Mouse (Mus musculus) MEL (cell line): ENCODE results near the gene Slc22a21. TPM values are rescaled to one million over a fixed set of nuclear protein-coding genes. Genes with fewer than 3 reads are reported as not detected.
A peak's percentile ranks its signal among the peaks of the same experiment; 100 is the strongest.

Experiments
- DNase-seq: peaks from one replicate; pipeline ENCODE4 v3.0.0; 2011; ENCODE audit warnings: low read depth, low spot score
- H3K27ac ChIP-seq: 2 replicates; pipeline ENCODE4 v1.5.1; 2012; ENCODE audit warnings: low read depth, mild to moderate bottlenecking, control low read depth, low read length, moderate library complexity; ENCODE audit not compliant: control insufficient read depth
- H3K27me3 ChIP-seq, 2 experiments: fragments of 150-350 bp in 1 of 2; sonication (generic) in 1 of 2; 2 replicates each; pipeline ENCODE4 v1.6.1; 2012; ENCODE audit warnings: low read length in 2 of 2, mild to moderate bottlenecking in 2 of 2, improper control_type of control experiment in 1 of 2, moderate library complexity in 1 of 2; ENCODE audit not compliant: insufficient read depth in 2 of 2, control insufficient read depth in 1 of 2
- H3K36me3 ChIP-seq, 2 experiments: 2 replicates each; pipeline ENCODE4 v1.6.1; 2012 to 2014; ENCODE audit warnings: low read length in 2 of 2, improper control_type of control experiment in 1 of 2, inconsistent platforms in 1 of 2, mild to moderate bottlenecking in 1 of 2; ENCODE audit not compliant: insufficient read depth in 2 of 2, control insufficient read depth in 1 of 2
- H3K4me1 ChIP-seq, 2 experiments: fragments of 150-350 bp in 1 of 2; sonication (generic) in 1 of 2; 2 replicates each; pipeline ENCODE4 v1.6.1; 2012; ENCODE audit warnings: low read length in 2 of 2, improper control_type of control experiment in 1 of 2, mild to moderate bottlenecking in 1 of 2; ENCODE audit not compliant: insufficient read depth in 2 of 2, control insufficient read depth in 1 of 2
- H3K4me3 ChIP-seq, 2 experiments: fragments of 150-350 bp in 1 of 2; sonication (generic) in 1 of 2; 2 replicates each; pipeline ENCODE4 v1.5.1; 2012; ENCODE audit warnings: low read depth in 2 of 2, low read length in 2 of 2, mild to moderate bottlenecking in 2 of 2, moderate library complexity in 2 of 2, control low read depth in 1 of 2, improper control_type of control experiment in 1 of 2; ENCODE audit not compliant: control insufficient read depth in 1 of 2, insufficient read depth in 1 of 2
- H3K79me2 ChIP-seq: 2 replicates; pipeline ENCODE4 v1.6.1; 2012; ENCODE audit warnings: mild to moderate bottlenecking, low read length, moderate library complexity; ENCODE audit not compliant: control insufficient read depth, poor library complexity, insufficient read depth
- H3K9ac ChIP-seq: 2 replicates; pipeline ENCODE4 v1.6.1; 2012; ENCODE audit warnings: low read depth, mild to moderate bottlenecking, control low read depth, low read length, moderate library complexity; ENCODE audit not compliant: control insufficient read depth, poor library complexity, severe bottlenecking
- H3K9me3 ChIP-seq: fragments of 150-350 bp; sonication (generic); replicated peaks from 2 replicates; pipeline ENCODE4 v1.6.1; 2012; ENCODE audit warnings: mild to moderate bottlenecking, low read length, improper control_type of control experiment, moderate library complexity; ENCODE audit not compliant: insufficient read depth
- BHLHE40 ChIP-seq: IDR thresholded peaks from 2 replicates; pipeline ENCODE4 v1.6.1; 2012; ENCODE audit warnings: low read depth, mild to moderate bottlenecking, inconsistent platforms, low read length, improper control_type of control experiment, borderline replicate concordance
- CHD1 ChIP-seq: IDR thresholded peaks from 2 replicates; pipeline ENCODE4 v1.6.1; 2012; ENCODE audit warnings: low read depth, mild to moderate bottlenecking, inconsistent platforms, low read length, improper control_type of control experiment
- CTCF ChIP-seq, 3 experiments: IDR thresholded peaks in 2 of 3; conservative IDR thresholded peaks in 1 of 3; 2 replicates each; pipeline ENCODE4 v1.5.1; 2011 to 2012; ENCODE audit warnings: low read length in 3 of 3, low read depth in 2 of 3, mild to moderate bottlenecking in 2 of 3, improper control_type of control experiment in 1 of 3, inconsistent platforms in 1 of 3, mixed read lengths in 1 of 3, moderate library complexity in 1 of 3; ENCODE audit not compliant: control insufficient read depth in 1 of 3, insufficient read depth in 1 of 3, poor library complexity in 1 of 3, severe bottlenecking in 1 of 3
- E2F4 ChIP-seq: IDR thresholded peaks from 2 replicates; pipeline ENCODE4 v1.6.1; 2011; ENCODE audit warnings: low read depth, low read length, improper control_type of control experiment, borderline replicate concordance
- ELF1 ChIP-seq: IDR thresholded peaks from 2 replicates; pipeline ENCODE4 v1.6.1; 2014; ENCODE audit warnings: low read depth, mild to moderate bottlenecking, inconsistent platforms, low read length, improper control_type of control experiment, moderate library complexity
- GATA1 ChIP-seq: IDR thresholded peaks from 2 replicates; pipeline ENCODE4 v1.6.1; 2011; ENCODE audit warnings: low read depth, low read length, improper control_type of control experiment
- HCFC1 ChIP-seq: IDR thresholded peaks from 2 replicates; pipeline ENCODE4 v1.6.1; 2012; ENCODE audit warnings: low read depth, mild to moderate bottlenecking, inconsistent platforms, low read length, improper control_type of control experiment, moderate library complexity
- JUND ChIP-seq: IDR thresholded peaks from 2 replicates; pipeline ENCODE4 v1.6.1; 2011; ENCODE audit warnings: low read depth, mild to moderate bottlenecking, improper control_type of control experiment, low read length
- MAX ChIP-seq: IDR thresholded peaks from 2 replicates; pipeline ENCODE4 v1.6.1; 2011; ENCODE audit warnings: low read length, improper control_type of control experiment
- MAZ ChIP-seq: IDR thresholded peaks from 2 replicates; pipeline ENCODE4 v1.6.1; 2012; ENCODE audit warnings: low read depth, mild to moderate bottlenecking, inconsistent platforms, low read length, improper control_type of control experiment
- MXI1 ChIP-seq: IDR thresholded peaks from 2 replicates; pipeline ENCODE4 v1.6.1; 2011; ENCODE audit warnings: mild to moderate bottlenecking, low read depth, low read length, improper control_type of control experiment
- MYC ChIP-seq: IDR thresholded peaks from 2 replicates; pipeline ENCODE4 v1.6.1; 2011; ENCODE audit warnings: low read depth, mild to moderate bottlenecking, low read length, improper control_type of control experiment, moderate library complexity
- POLR2A ChIP-seq, 2 experiments: IDR thresholded peaks; 2 replicates each; pipeline ENCODE4 v1.6.1; 2011 to 2012; ENCODE audit warnings: low read length in 2 of 2, mild to moderate bottlenecking in 2 of 2, control low read depth in 1 of 2, improper control_type of control experiment in 1 of 2, low read depth in 1 of 2, moderate library complexity in 1 of 2; ENCODE audit not compliant: control insufficient read depth in 1 of 2, insufficient read depth in 1 of 2, poor library complexity in 1 of 2
- POLR2AphosphoS2 ChIP-seq: IDR thresholded peaks from 2 replicates; pipeline ENCODE4 v1.6.1; 2011; ENCODE audit warnings: low read length, improper control_type of control experiment
- POLR2AphosphoS5 ChIP-seq: IDR thresholded peaks from 2 replicates; pipeline ENCODE4 v1.6.1; 2012; ENCODE audit warnings: low read depth, borderline replicate concordance, mild to moderate bottlenecking, inconsistent platforms, low read length, moderate library complexity, mixed read lengths
- RAD21 ChIP-seq: IDR thresholded peaks from 2 replicates; pipeline ENCODE4 v1.6.1; 2011; ENCODE audit warnings: mild to moderate bottlenecking, low read depth, low read length, improper control_type of control experiment
- RCOR1 ChIP-seq: IDR thresholded peaks from 2 replicates; pipeline ENCODE4 v1.6.1; 2012; ENCODE audit warnings: low read depth, mild to moderate bottlenecking, inconsistent platforms, low read length, improper control_type of control experiment
- SIN3A ChIP-seq: IDR thresholded peaks from 2 replicates; pipeline ENCODE4 v1.6.1; 2012; ENCODE audit warnings: low read length, improper control_type of control experiment, inconsistent platforms
- SMC3 ChIP-seq: IDR thresholded peaks from 2 replicates; pipeline ENCODE4 v1.6.1; 2011; ENCODE audit warnings: low read depth, low read length, improper control_type of control experiment
- TAL1 ChIP-seq: IDR thresholded peaks from 2 replicates; pipeline ENCODE4 v1.6.1; 2012; ENCODE audit warnings: mild to moderate bottlenecking, inconsistent platforms, low read length, moderate library complexity, mixed read lengths
- USF1 ChIP-seq: IDR thresholded peaks from 2 replicates; pipeline ENCODE4 v1.6.1; 2014; ENCODE audit warnings: low read depth, mild to moderate bottlenecking, inconsistent platforms, low read length, improper control_type of control experiment, moderate library complexity
- ZC3H11A ChIP-seq: IDR thresholded peaks from 2 replicates; pipeline ENCODE4 v1.6.1; 2012; ENCODE audit warnings: low read depth, mild to moderate bottlenecking, inconsistent platforms, low read length, improper control_type of control experiment
- ZNF384 ChIP-seq: IDR thresholded peaks from 2 replicates; pipeline ENCODE4 v1.6.1; 2012; ENCODE audit warnings: low read depth, mild to moderate bottlenecking, inconsistent platforms, low read length, improper control_type of control experiment
- polyA plus RNA-seq, 2 experiments: library from polyadenylated mRNA; stranded (reverse) in 1 of 2; unstranded in 1 of 2; fragments of >175 nt in 1 of 2; fragments of >200 nt in 1 of 2; gene quantifications; 2 replicates each; pipeline versions ENCODE4 v1.2.1 to v1.2.4; 2012; ENCODE audit warnings: low replicate concordance in 2 of 2, low read depth in 1 of 2; ENCODE audit not compliant: insufficient read length in 2 of 2, insufficient read depth in 1 of 2, missing spikeins in 1 of 2
- total RNA-seq: library from RNA; depleted of rRNA; stranded (reverse); fragments of 300-350 nt; gene quantifications from 2 replicates; pipeline ENCODE4 v1.2.3, GENCODE M21; 2012

Slc22a21 gene
- total and polyA plus RNA-seq, 3 experiments = 4.7 to 6.9 TPM; not detected in 1

- H3K79me2 ChIP-seq = no peaks in the 10 kb centered on the region
These were observed 48.8 kb downstream of the Slc22a21 start for GRCm38 (mm10) chr11:53931091-53931943.

DNA sequence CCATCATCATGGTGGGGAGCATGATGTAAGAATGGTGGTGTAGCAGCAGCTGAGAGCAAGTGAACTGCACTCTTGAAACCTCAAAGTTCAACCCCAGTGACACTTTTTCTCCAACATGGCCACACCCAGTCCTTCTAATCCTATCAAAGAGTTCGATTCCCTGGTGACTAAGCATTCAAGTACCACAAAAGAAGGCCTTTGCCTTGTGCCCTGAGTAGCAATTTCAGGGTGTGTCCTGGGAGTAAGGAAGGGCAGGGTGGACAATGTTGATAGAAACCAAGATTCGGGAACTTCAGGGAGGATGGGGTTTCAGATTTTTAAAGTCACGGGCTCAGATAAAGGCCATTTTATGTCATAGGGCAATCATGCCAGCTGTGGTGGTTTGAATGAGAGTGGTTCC lies 50.4 kb downstream of the Slc22a21 start:
- peak; percentile 23 for DNase-seq
- no peaks in the 10 kb centered on the region for H3K79me2 ChIP-seq
- H3K27me3 ChIP-seq = peaks cover 0 to 8% of the 10 kb centered on the region in 2 experiments; a peak in 3 of 4 replicates
- TF ChIP-seq SMC3 (no peak), MYC (no peak), MAZ (no peak), POLR2AphosphoS2 (no peak), ELF1 (no peak)
- peaks cover 2 to 4% of the 10 kb centered on the region in 2 experiments; a peak in 3 of 4 replicates for H3K4me1 ChIP-seq
- H3K9me3 ChIP-seq = no peaks in the 10 kb centered on the region
- no peak overlapping the region for H3K9ac ChIP-seq
- H3K4me3 ChIP-seq = no peak overlapping the region
- no peaks in the 10 kb centered on the region for H3K36me3 ChIP-seq
- H3K27ac ChIP-seq = no peak overlapping the region

More at GRCm38 (mm10) chr11:53931091-53931943, 48.8 kb downstream of the Slc22a21 start:
- no peaks in the 10 kb centered on the region for H3K36me3 ChIP-seq
- peak; percentile 80 for DNase-seq
- peaks cover 0 to 6% of the 10 kb centered on the region in 2 experiments; a peak in 3 of 4 replicates for H3K27me3 ChIP-seq
- H3K27ac ChIP-seq = no peak overlapping the region
- H3K9ac ChIP-seq = no peak overlapping the region
- TF ChIP-seq RAD21 = peak; percentile 87
- TF ChIP-seq RCOR1 = no peak
- TF ChIP-seq SMC3 = peak; percentile 88
- TF ChIP-seq BHLHE40 = 0 out of 2 replicates have a peak, but pooled peaks have one; percentile 7
- TF ChIP-seq ZC3H11A = peak; percentile 73
- TF ChIP-seq SIN3A = no peak
- TF ChIP-seq CHD1 = no peak
- peak; percentile 61 to 92 (median 80) for TF ChIP-seq CTCF (IDR thresholded peaks at IDR 0.05 in 2 of 3, conservative IDR thresholded peaks at IDR 0.05 in 1 of 3; ENCODE audit: control insufficient read depth in 1 of 3, insufficient read depth in 1 of 3, low read depth in 2 of 3, low read length in 3 of 3, poor library complexity in 1 of 3, severe bottlenecking in 1 of 3)
- peak; percentile 81; the same call in 1 of the 2 replicates for TF ChIP-seq MAZ
- peaks cover 2 to 4% of the 10 kb centered on the region in 2 experiments; a peak in 3 of 4 replicates for H3K4me1 ChIP-seq
- no peak overlapping the region for H3K4me3 ChIP-seq
- H3K9me3 ChIP-seq = no peaks in the 10 kb centered on the region

DNA sequence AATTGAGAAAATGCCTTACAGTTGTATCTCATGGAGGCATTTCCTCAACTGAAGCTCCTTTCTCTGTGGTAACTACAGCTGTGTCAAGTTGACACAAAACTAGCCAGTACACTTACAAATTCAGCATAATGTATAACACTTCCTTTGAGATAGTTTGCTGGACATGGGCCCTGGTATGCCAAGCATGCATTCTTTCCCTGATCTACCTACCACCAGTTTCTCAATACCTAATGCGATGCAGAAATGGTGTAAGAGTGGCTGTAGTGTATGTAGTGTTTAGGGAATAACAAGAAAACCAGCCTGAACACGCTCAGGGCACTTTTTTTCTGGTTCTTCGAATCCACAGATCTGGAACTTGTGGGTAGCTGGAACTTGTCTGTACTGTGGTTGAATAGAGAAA lies 51.5 kb downstream of the Slc22a21 start:
- H3K36me3 ChIP-seq = no peaks in the 10 kb centered on the region
- H3K79me2 ChIP-seq = no peaks in the 10 kb centered on the region
- no peak overlapping the region for H3K9ac ChIP-seq
- no peak overlapping the region for H3K27ac ChIP-seq
- peaks cover 0 to 8% of the 10 kb centered on the region in 2 experiments; a peak in 3 of 4 replicates for H3K27me3 ChIP-seq
- H3K9me3 ChIP-seq = no peaks in the 10 kb centered on the region
- H3K4me3 ChIP-seq = no peak overlapping the region
- peaks cover 2 to 4% of the 10 kb centered on the region in 2 experiments; a peak in 3 of 4 replicates for H3K4me1 ChIP-seq
- DNase-seq = no peak
- no peak for TF ChIP-seq GATA1
- no peak for TF ChIP-seq HCFC1
- TF ChIP-seq E2F4 = no peak
- no peak for TF ChIP-seq POLR2AphosphoS5
- TF ChIP-seq ZNF384 = no peak
- TF ChIP-seq MAX = no peak
- TF ChIP-seq SIN3A = no peak
- TF ChIP-seq ELF1 = no peak
- TF ChIP-seq BHLHE40 = no peak
- TF ChIP-seq JUND = no peak
- no peak for TF ChIP-seq POLR2AphosphoS2
- TF ChIP-seq POLR2A (IDR thresholded peaks at IDR 0.05; ENCODE audit: control insufficient read depth in 1 of 2, insufficient read depth in 1 of 2, low read depth in 1 of 2, low read length in 2 of 2, poor library complexity in 1 of 2) = no peak
- TF ChIP-seq USF1 = no peak
- TF ChIP-seq MXI1 = no peak
- TF ChIP-seq CTCF (IDR thresholded peaks at IDR 0.05 in 2 of 3, conservative IDR thresholded peaks at IDR 0.05 in 1 of 3; ENCODE audit: control insufficient read depth in 1 of 3, insufficient read depth in 1 of 3, low read depth in 2 of 3, low read length in 3 of 3, poor library complexity in 1 of 3, severe bottlenecking in 1 of 3) = no peak
- TF ChIP-seq RCOR1 = no peak
- no peak for TF ChIP-seq TAL1
